Mouse (Mus musculus) testis, adult 2 months (tissue): ENCODE measurements at regions not wholly inside any gene's neighbourhood (a gene's known extent, or its start where the extent isn't known, plus 50 kb on each side); places are given as distances from the start of the nearest gene placed in this dataset.

Source experiments
- CTCF ChIP-seq: fragments of 200-500 bp; IDR thresholded peaks from 2 replicates; pipeline ENCODE4 v1.5.1; 2012; ENCODE audit warnings: low read depth, mild to moderate bottlenecking, inconsistent platforms, low read length, moderate library complexity; ENCODE audit not compliant: control insufficient read depth, insufficient read depth, insufficient replicate concordance
- POLR2A ChIP-seq: fragments of 200-500 bp; IDR thresholded peaks from 2 replicates; pipeline ENCODE4 v1.6.1; 2012; ENCODE audit warnings: low read depth, mild to moderate bottlenecking, inconsistent platforms, low read length, moderate library complexity; ENCODE audit not compliant: control insufficient read depth

DNA sequence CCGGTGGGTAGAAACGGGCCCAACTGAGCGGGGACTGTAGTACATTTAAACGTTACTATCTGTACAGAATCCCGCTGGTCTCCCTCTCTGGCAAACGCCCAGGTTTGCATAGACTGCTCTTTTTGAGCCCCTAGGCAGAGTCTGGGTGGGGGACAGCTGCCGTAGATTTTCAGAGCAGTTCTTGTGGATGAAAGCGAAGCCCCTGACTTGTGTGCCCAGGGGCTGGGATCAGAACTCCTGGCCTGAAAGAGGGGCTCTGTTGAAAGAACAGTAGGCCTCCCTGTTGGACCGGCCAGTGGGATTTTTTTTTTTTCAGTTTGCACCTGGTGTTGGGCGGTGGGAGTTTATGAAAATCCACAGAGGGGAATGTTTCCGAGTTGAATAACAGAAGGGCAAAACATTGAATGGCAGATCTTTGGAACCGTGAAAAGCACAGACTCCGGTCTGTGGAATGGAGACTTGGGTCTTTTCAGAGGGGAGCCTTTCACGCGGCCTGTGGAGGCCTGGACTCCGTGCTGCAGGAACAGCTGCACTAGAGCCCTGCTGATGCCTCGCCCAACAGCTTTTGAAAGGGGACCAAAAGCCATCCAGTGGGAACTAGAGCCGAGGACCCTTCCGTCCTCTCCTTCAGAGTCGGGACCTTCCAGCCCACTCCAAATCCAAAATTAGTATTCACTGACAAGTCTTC, 297.3 kb downstream of the Pik3r1 start:
- TF ChIP-seq CTCF (no peak), POLR2A (no peak)
